Mouse (Mus musculus) MEL (cell line): ENCODE measurements around the gene Gm17581. TPM values are rescaled to one million over a fixed set of nuclear protein-coding genes. Genes with fewer than 3 reads are reported as not detected.

ENCODE experiments used
- DNase-seq: peaks from one replicate; pipeline ENCODE4 v3.0.0; 2011; ENCODE audit warnings: low read depth, low spot score
- H3K27ac ChIP-seq: 2 replicates; pipeline ENCODE4 v1.5.1; 2012; ENCODE audit warnings: low read depth, mild to moderate bottlenecking, control low read depth, low read length, moderate library complexity; ENCODE audit not compliant: control insufficient read depth
- H3K27me3 ChIP-seq, 2 experiments: fragments of 150-350 bp in 1 of 2; sonication (generic) in 1 of 2; 2 replicates each; pipeline ENCODE4 v1.6.1; 2012; ENCODE audit warnings: low read length in 2 of 2, mild to moderate bottlenecking in 2 of 2, improper control_type of control experiment in 1 of 2, moderate library complexity in 1 of 2; ENCODE audit not compliant: insufficient read depth in 2 of 2, control insufficient read depth in 1 of 2
- H3K36me3 ChIP-seq, 2 experiments: 2 replicates each; pipeline ENCODE4 v1.6.1; 2012 to 2014; ENCODE audit warnings: low read length in 2 of 2, improper control_type of control experiment in 1 of 2, inconsistent platforms in 1 of 2, mild to moderate bottlenecking in 1 of 2; ENCODE audit not compliant: insufficient read depth in 2 of 2, control insufficient read depth in 1 of 2
- H3K4me1 ChIP-seq, 2 experiments: fragments of 150-350 bp in 1 of 2; sonication (generic) in 1 of 2; 2 replicates each; pipeline ENCODE4 v1.6.1; 2012; ENCODE audit warnings: low read length in 2 of 2, improper control_type of control experiment in 1 of 2, mild to moderate bottlenecking in 1 of 2; ENCODE audit not compliant: insufficient read depth in 2 of 2, control insufficient read depth in 1 of 2
- H3K4me3 ChIP-seq, 2 experiments: fragments of 150-350 bp in 1 of 2; sonication (generic) in 1 of 2; 2 replicates each; pipeline ENCODE4 v1.5.1; 2012; ENCODE audit warnings: low read depth in 2 of 2, low read length in 2 of 2, mild to moderate bottlenecking in 2 of 2, moderate library complexity in 2 of 2, control low read depth in 1 of 2, improper control_type of control experiment in 1 of 2; ENCODE audit not compliant: control insufficient read depth in 1 of 2, insufficient read depth in 1 of 2
- H3K79me2 ChIP-seq: 2 replicates; pipeline ENCODE4 v1.6.1; 2012; ENCODE audit warnings: mild to moderate bottlenecking, low read length, moderate library complexity; ENCODE audit not compliant: control insufficient read depth, poor library complexity, insufficient read depth
- H3K9ac ChIP-seq: 2 replicates; pipeline ENCODE4 v1.6.1; 2012; ENCODE audit warnings: low read depth, mild to moderate bottlenecking, control low read depth, low read length, moderate library complexity; ENCODE audit not compliant: control insufficient read depth, poor library complexity, severe bottlenecking
- H3K9me3 ChIP-seq: fragments of 150-350 bp; sonication (generic); replicated peaks from 2 replicates; pipeline ENCODE4 v1.6.1; 2012; ENCODE audit warnings: mild to moderate bottlenecking, low read length, improper control_type of control experiment, moderate library complexity; ENCODE audit not compliant: insufficient read depth
- BHLHE40 ChIP-seq: IDR thresholded peaks from 2 replicates; pipeline ENCODE4 v1.6.1; 2012; ENCODE audit warnings: low read depth, mild to moderate bottlenecking, inconsistent platforms, low read length, improper control_type of control experiment, borderline replicate concordance
- CHD1 ChIP-seq: IDR thresholded peaks from 2 replicates; pipeline ENCODE4 v1.6.1; 2012; ENCODE audit warnings: low read depth, mild to moderate bottlenecking, inconsistent platforms, low read length, improper control_type of control experiment
- CHD2 ChIP-seq: IDR thresholded peaks from 2 replicates; pipeline ENCODE4 v1.6.1; 2011; ENCODE audit warnings: low read length, improper control_type of control experiment
- CTCF ChIP-seq, 3 experiments: IDR thresholded peaks in 2 of 3; conservative IDR thresholded peaks in 1 of 3; 2 replicates each; pipeline ENCODE4 v1.5.1; 2011 to 2012; ENCODE audit warnings: low read length in 3 of 3, low read depth in 2 of 3, mild to moderate bottlenecking in 2 of 3, improper control_type of control experiment in 1 of 3, inconsistent platforms in 1 of 3, mixed read lengths in 1 of 3, moderate library complexity in 1 of 3; ENCODE audit not compliant: control insufficient read depth in 1 of 3, insufficient read depth in 1 of 3, poor library complexity in 1 of 3, severe bottlenecking in 1 of 3
- E2F4 ChIP-seq: IDR thresholded peaks from 2 replicates; pipeline ENCODE4 v1.6.1; 2011; ENCODE audit warnings: low read depth, low read length, improper control_type of control experiment, borderline replicate concordance
- ELF1 ChIP-seq: IDR thresholded peaks from 2 replicates; pipeline ENCODE4 v1.6.1; 2014; ENCODE audit warnings: low read depth, mild to moderate bottlenecking, inconsistent platforms, low read length, improper control_type of control experiment, moderate library complexity
- ETS1 ChIP-seq: IDR thresholded peaks from 2 replicates; pipeline ENCODE4 v1.6.1; 2012; ENCODE audit warnings: low read depth, mild to moderate bottlenecking, inconsistent platforms, low read length, improper control_type of control experiment, moderate library complexity
- GABPA ChIP-seq: IDR thresholded peaks from 2 replicates; pipeline ENCODE4 v1.6.1; 2012; ENCODE audit warnings: low read depth, mild to moderate bottlenecking, inconsistent platforms, low read length, improper control_type of control experiment, moderate library complexity
- GATA1 ChIP-seq: IDR thresholded peaks from 2 replicates; pipeline ENCODE4 v1.6.1; 2011; ENCODE audit warnings: low read depth, low read length, improper control_type of control experiment
- HCFC1 ChIP-seq: IDR thresholded peaks from 2 replicates; pipeline ENCODE4 v1.6.1; 2012; ENCODE audit warnings: low read depth, mild to moderate bottlenecking, inconsistent platforms, low read length, improper control_type of control experiment, moderate library complexity
- KAT2A ChIP-seq: conservative IDR thresholded peaks from 2 replicates; pipeline ENCODE4 v1.6.1; 2012; ENCODE audit warnings: low read depth, low read length, improper control_type of control experiment, inconsistent platforms
- MAFK ChIP-seq: IDR thresholded peaks from 2 replicates; pipeline ENCODE4 v1.6.1; 2011; ENCODE audit warnings: low read depth, mild to moderate bottlenecking, low read length, improper control_type of control experiment, borderline replicate concordance
- MAX ChIP-seq: IDR thresholded peaks from 2 replicates; pipeline ENCODE4 v1.6.1; 2011; ENCODE audit warnings: low read length, improper control_type of control experiment
- MXI1 ChIP-seq: IDR thresholded peaks from 2 replicates; pipeline ENCODE4 v1.6.1; 2011; ENCODE audit warnings: mild to moderate bottlenecking, low read depth, low read length, improper control_type of control experiment
- MYC ChIP-seq: IDR thresholded peaks from 2 replicates; pipeline ENCODE4 v1.6.1; 2011; ENCODE audit warnings: low read depth, mild to moderate bottlenecking, low read length, improper control_type of control experiment, moderate library complexity
- NELFE ChIP-seq: IDR thresholded peaks from 2 replicates; pipeline ENCODE4 v1.6.1; 2011; ENCODE audit warnings: low read depth, low read length, improper control_type of control experiment
- NRF1 ChIP-seq: IDR thresholded peaks from 2 replicates; pipeline ENCODE4 v1.6.1; 2014; ENCODE audit warnings: low read depth, mild to moderate bottlenecking, inconsistent platforms, low read length, improper control_type of control experiment, moderate library complexity; ENCODE audit not compliant: poor library complexity, insufficient read depth, severe bottlenecking
- POLR2A ChIP-seq, 2 experiments: IDR thresholded peaks; 2 replicates each; pipeline ENCODE4 v1.6.1; 2011 to 2012; ENCODE audit warnings: low read length in 2 of 2, mild to moderate bottlenecking in 2 of 2, control low read depth in 1 of 2, improper control_type of control experiment in 1 of 2, low read depth in 1 of 2, moderate library complexity in 1 of 2; ENCODE audit not compliant: control insufficient read depth in 1 of 2, insufficient read depth in 1 of 2, poor library complexity in 1 of 2
- POLR2AphosphoS2 ChIP-seq: IDR thresholded peaks from 2 replicates; pipeline ENCODE4 v1.6.1; 2011; ENCODE audit warnings: low read length, improper control_type of control experiment
- RCOR1 ChIP-seq: IDR thresholded peaks from 2 replicates; pipeline ENCODE4 v1.6.1; 2012; ENCODE audit warnings: low read depth, mild to moderate bottlenecking, inconsistent platforms, low read length, improper control_type of control experiment
- SIN3A ChIP-seq: IDR thresholded peaks from 2 replicates; pipeline ENCODE4 v1.6.1; 2012; ENCODE audit warnings: low read length, improper control_type of control experiment, inconsistent platforms
- TAL1 ChIP-seq: IDR thresholded peaks from 2 replicates; pipeline ENCODE4 v1.6.1; 2012; ENCODE audit warnings: mild to moderate bottlenecking, inconsistent platforms, low read length, moderate library complexity, mixed read lengths
- TBP ChIP-seq: IDR thresholded peaks from 2 replicates; pipeline ENCODE4 v1.8.0; 2011; ENCODE audit warnings: low read depth, low read length, improper control_type of control experiment
- TCF12 ChIP-seq: IDR thresholded peaks from 2 replicates; pipeline ENCODE4 v1.6.1; 2014; ENCODE audit warnings: low read depth, mild to moderate bottlenecking, inconsistent platforms, low read length, improper control_type of control experiment, moderate library complexity
- UBTF ChIP-seq: IDR thresholded peaks from 2 replicates; pipeline ENCODE4 v1.6.1; 2012; ENCODE audit warnings: low read depth, mild to moderate bottlenecking, inconsistent platforms, low read length, improper control_type of control experiment, moderate library complexity, borderline replicate concordance; ENCODE audit not compliant: insufficient read depth
- USF1 ChIP-seq: IDR thresholded peaks from 2 replicates; pipeline ENCODE4 v1.6.1; 2014; ENCODE audit warnings: low read depth, mild to moderate bottlenecking, inconsistent platforms, low read length, improper control_type of control experiment, moderate library complexity
- USF2 ChIP-seq, 2 experiments: IDR thresholded peaks; 2 replicates each; pipeline ENCODE4 v1.6.1; 2011 to 2012; ENCODE audit warnings: improper control_type of control experiment in 2 of 2, low read length in 2 of 2, borderline replicate concordance in 1 of 2, inconsistent platforms in 1 of 2, low read depth in 1 of 2, mild to moderate bottlenecking in 1 of 2; ENCODE audit not compliant: insufficient read depth in 1 of 2
- ZKSCAN1 ChIP-seq: IDR thresholded peaks from 2 replicates; pipeline ENCODE4 v1.6.1; 2012; ENCODE audit warnings: low read depth, mild to moderate bottlenecking, inconsistent platforms, low read length, improper control_type of control experiment, moderate library complexity
- ZMIZ1 ChIP-seq: IDR thresholded peaks from 2 replicates; pipeline ENCODE4 v1.6.1; 2012; ENCODE audit warnings: low read depth, mild to moderate bottlenecking, inconsistent platforms, low read length, improper control_type of control experiment, moderate library complexity
- polyA plus RNA-seq, 2 experiments: library from polyadenylated mRNA; stranded (reverse) in 1 of 2; unstranded in 1 of 2; fragments of >175 nt in 1 of 2; fragments of >200 nt in 1 of 2; gene quantifications; 2 replicates each; pipeline versions ENCODE4 v1.2.1 to v1.2.4; 2012; ENCODE audit warnings: low replicate concordance in 2 of 2, low read depth in 1 of 2; ENCODE audit not compliant: insufficient read length in 2 of 2, insufficient read depth in 1 of 2, missing spikeins in 1 of 2
- total RNA-seq: library from RNA; depleted of rRNA; stranded (reverse); fragments of 300-350 nt; gene quantifications from 2 replicates; pipeline ENCODE4 v1.2.3, GENCODE M21; 2012

Gene Gm17581
- total and polyA plus RNA-seq, 3 experiments = not detected

DNA sequence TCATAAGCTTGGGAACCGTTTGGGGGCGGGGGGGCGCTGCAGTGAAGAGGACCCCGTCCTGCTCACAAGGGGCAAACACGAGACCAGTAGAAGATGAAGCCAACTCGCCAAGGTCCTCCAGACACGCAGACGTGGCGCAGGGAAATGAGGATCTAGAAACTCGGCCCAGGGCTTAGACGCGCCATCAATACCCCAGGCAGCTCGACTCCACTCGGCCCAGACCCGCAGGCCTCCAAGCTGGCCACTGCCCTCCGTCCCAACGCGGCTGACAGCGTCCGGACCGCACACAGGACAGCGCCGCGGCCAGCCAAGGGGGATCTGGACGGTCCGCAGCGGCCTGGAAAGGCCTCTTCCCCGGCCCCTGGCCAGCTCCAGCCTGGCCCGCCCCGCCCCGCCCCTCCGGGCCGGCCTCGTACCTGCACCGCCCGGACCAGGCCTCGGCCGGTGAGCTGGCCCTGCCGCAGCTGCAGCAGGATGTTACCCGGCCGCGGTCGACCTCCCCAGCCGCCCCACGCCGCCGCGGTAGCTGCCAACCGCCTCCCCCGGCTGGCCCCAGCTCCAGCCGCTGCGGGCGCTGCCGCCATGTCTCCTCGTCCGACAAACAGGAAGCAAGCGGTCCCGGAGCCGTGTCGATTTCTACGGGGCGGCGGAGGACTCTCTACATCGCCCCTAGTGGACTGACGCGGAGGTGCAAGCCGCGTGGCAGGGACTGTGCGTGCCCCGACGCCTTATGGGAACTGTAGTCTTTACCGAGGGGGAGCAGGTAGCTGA is 43.8 kb downstream of the Gm17581 start, which contains the start of gene Trpc4ap:
Trpc4ap (minus strand) TSS at position 662 of the 771 bp plus-strand sequence.
- Histone ChIP-seq H3K79me2 (peaks cover 25% of the 10 kb centered on the region), H3K27me3 (no peaks in the 10 kb centered on the region), H3K27ac (peak within 1 kb of the TSS; percentile 38), H3K4me3 (peak within 1 kb of the TSS; percentile 99), H3K36me3 (peaks cover 0 to 9% of the 10 kb centered on the region in 2 experiments; a peak in 3 of 4 replicates), H3K9ac (peak within 1 kb of the TSS; percentile 97), H3K9me3 (no peaks in the 10 kb centered on the region), H3K4me1 (peaks cover 2 to 7% of the 10 kb centered on the region in 2 experiments; a peak in 2 of 4 replicates)
- DNase-seq = peak; percentile 95
- TF ChIP-seq UBTF = no peak
- TF ChIP-seq ZMIZ1 = peak; percentile 87
- 0 out of 2 replicates have a peak, but pooled peaks have one; percentile 30 for TF ChIP-seq BHLHE40
- peak; percentile 88 for TF ChIP-seq MXI1
- TF ChIP-seq MAFK = no peak
- TF ChIP-seq CHD2 = no peak
- TF ChIP-seq GATA1 = no peak
- peak; percentile 76 for TF ChIP-seq USF1
- peak; percentile 92 for TF ChIP-seq ELF1
- no peak for TF ChIP-seq TAL1
- TF ChIP-seq NELFE = peak; percentile 88
- peak; percentile 91 for TF ChIP-seq SIN3A
- TF ChIP-seq POLR2AphosphoS2 = peak; percentile 76; the same call in 1 of the 2 replicates
- peak; percentile 66 for TF ChIP-seq TCF12
- TF ChIP-seq TBP = 0 out of 2 replicates have a peak, but pooled peaks have one; percentile 51
- TF ChIP-seq GABPA = peak; percentile 55; the same call in 1 of the 2 replicates
- TF ChIP-seq CHD1 = no peak
- peak; percentile 84 to 91 (median 91) for TF ChIP-seq CTCF (IDR thresholded peaks at IDR 0.05 in 2 of 3, conservative IDR thresholded peaks at IDR 0.05 in 1 of 3; ENCODE audit: control insufficient read depth in 1 of 3, insufficient read depth in 1 of 3, low read depth in 2 of 3, low read length in 3 of 3, poor library complexity in 1 of 3, severe bottlenecking in 1 of 3)
- TF ChIP-seq NRF1 = peak; percentile 37; the same call in 1 of the 2 replicates
- TF ChIP-seq POLR2A (IDR thresholded peaks at IDR 0.05; ENCODE audit: control insufficient read depth in 1 of 2, insufficient read depth in 1 of 2, low read depth in 1 of 2, low read length in 2 of 2, poor library complexity in 1 of 2) = peak; percentile 66 to 83
- peak; percentile 95 for TF ChIP-seq MYC
- TF ChIP-seq E2F4 = no peak
- TF ChIP-seq HCFC1 = peak; percentile 98
- TF ChIP-seq ZKSCAN1 = no peak
- TF ChIP-seq RCOR1 = no peak
- no peak for TF ChIP-seq USF2 (IDR thresholded peaks at IDR 0.05; ENCODE audit: borderline replicate concordance in 1 of 2, insufficient read depth in 1 of 2, low read depth in 1 of 2, low read length in 2 of 2)
- TF ChIP-seq MAX = peak; percentile 90
- peak; percentile 82 for TF ChIP-seq KAT2A
- 0 out of 2 replicates have a peak, but pooled peaks have one; percentile 29 for TF ChIP-seq ETS1
